Mouse (Mus musculus) cerebellum, adult 18-20 months (tissue): ENCODE data around the gene Shank1.

Source experiments
- DNase-seq, 2 experiments: peaks; one replicate each; pipeline ENCODE4 v3.0.0; 2021

Gene Shank1

GRCm38 (mm10) chr7:44304775-44305641 lies 5.0 kb upstream of the Shank1 start:
- peak; percentile 98 to 99 for DNase-seq

- DNase-seq = no peak
Observed at GRCm38 (mm10) chr7:44305686-44306085, 4.4 kb upstream of the Shank1 start.

- no peak for DNase-seq
Observed at GRCm38 (mm10) chr7:44306516-44307240, 3.4 kb upstream of the Shank1 start, which contains the start of gene Clec11a. Gene Clec11a, minus strand, starts transcription at chr7:44306902.

GRCm38 (mm10) chr7:44307261-44308020 lies 2.6 kb upstream of the Shank1 start:
- DNase-seq = no peak

GRCm38 (mm10) chr7:44310285-44310877 lies 328 bp downstream of the Shank1 start:
- DNase-seq = peak; percentile 37 to 54

GRCm38 (mm10) chr7:44310878-44311712 lies 1.0 kb downstream of the Shank1 start:
- DNase-seq = peak; percentile 60 to 62

- peak; percentile 40 to 44 for DNase-seq
Observed at GRCm38 (mm10) chr7:44311713-44312304, 1.8 kb downstream of the Shank1 start.

- peak in 1 of 2 experiments; percentile 16 for DNase-seq
Observed at GRCm38 (mm10) chr7:44312484-44312883, 2.4 kb downstream of the Shank1 start.

- DNase-seq = peak; percentile 56 to 64
Observed at GRCm38 (mm10) chr7:44317913-44318312, 7.9 kb downstream of the Shank1 start.

- DNase-seq = peak; percentile 75 to 79
Observed at GRCm38 (mm10) chr7:44320886-44321285, 10.8 kb downstream of the Shank1 start.

- no peak for DNase-seq
Observed at GRCm38 (mm10) chr7:44322290-44322689, 12.2 kb downstream of the Shank1 start.

- no peak for DNase-seq
Observed at GRCm38 (mm10) chr7:44326614-44327013, 16.6 kb downstream of the Shank1 start.

- no peak for DNase-seq
Observed at GRCm38 (mm10) chr7:44332336-44332735, 22.3 kb downstream of the Shank1 start.

GRCm38 (mm10) chr7:44334139-44334538 lies 24.1 kb downstream of the Shank1 start:
- DNase-seq = no peak

GRCm38 (mm10) chr7:44335031-44335878 lies 25.2 kb downstream of the Shank1 start:
- DNase-seq = peak; percentile 79 to 80

- peak; percentile 71 to 73 for DNase-seq
Observed at GRCm38 (mm10) chr7:44336046-44337021, 26.3 kb downstream of the Shank1 start.

GRCm38 (mm10) chr7:44337121-44337849 lies 27.2 kb downstream of the Shank1 start:
- peak; percentile 33 to 44 for DNase-seq

GRCm38 (mm10) chr7:44340226-44340625 lies 30.2 kb downstream of the Shank1 start:
- DNase-seq = no peak
